Mouse (Mus musculus): Measurements from ENCODE around the gene Cadps2. TPM values are rescaled to one million over a fixed set of nuclear protein-coding genes. Genes with fewer than 3 reads are reported as not detected.
A peak's percentile ranks its signal among the peaks of the same experiment; 100 is the strongest.

The Cadps2 gene
- polyA plus RNA-seq, 1 experiment from 2014 or later, result 0.57 TPM

DNA sequence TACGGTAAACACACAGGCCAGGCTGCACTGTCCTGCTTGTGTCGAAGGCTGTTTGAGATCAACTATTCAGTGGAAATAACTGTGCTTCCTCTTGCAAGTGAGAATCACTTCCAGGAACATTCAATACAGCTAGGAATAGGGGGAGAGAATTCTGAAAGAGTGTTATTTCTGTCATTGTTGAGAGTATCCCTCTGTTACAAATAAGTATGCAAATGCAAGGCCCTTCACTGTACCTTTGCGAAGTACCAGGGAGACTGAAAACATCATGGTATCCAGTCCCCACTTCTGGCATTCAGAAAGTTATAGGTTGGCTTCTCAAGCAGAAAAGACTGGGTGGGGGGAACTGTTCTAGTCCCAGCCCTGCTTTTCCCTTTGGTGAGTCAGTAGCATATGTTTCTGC is 581.2 kb downstream of the Cadps2 start:
- no peak overlapping the region for H3K4me2 ChIP-seq (ENCODE audit: low read depth, low read length)
- H3K27ac ChIP-seq (ENCODE audit: low read length), result no peak overlapping the region
- no peaks in the 10 kb centered on the region for H3K36me3 ChIP-seq (ENCODE audit: control insufficient read depth, insufficient read depth, low read length)
- no peaks in the 10 kb centered on the region for H3K9me3 ChIP-seq (ENCODE audit: control insufficient read depth, low read length)
- no peak overlapping the region for H3K4me3 ChIP-seq (ENCODE audit: low read length)
- no peak for ATAC-seq
- no peak overlapping the region for H3K9ac ChIP-seq (ENCODE audit: low read depth, low read length)
- peaks cover 76% of the 10 kb centered on the region for H3K27me3 ChIP-seq (replicated peaks; ENCODE audit: control insufficient read depth, insufficient read depth, low read length)
- 19% methylated on average over 3 of the region's 3 CpGs for WGBS
- 0 out of 2 replicates have a peak, but pooled peaks cover 4% of the 10 kb centered on the region for H3K4me1 ChIP-seq (ENCODE audit: control insufficient read depth, insufficient read depth, low read length)

DNA sequence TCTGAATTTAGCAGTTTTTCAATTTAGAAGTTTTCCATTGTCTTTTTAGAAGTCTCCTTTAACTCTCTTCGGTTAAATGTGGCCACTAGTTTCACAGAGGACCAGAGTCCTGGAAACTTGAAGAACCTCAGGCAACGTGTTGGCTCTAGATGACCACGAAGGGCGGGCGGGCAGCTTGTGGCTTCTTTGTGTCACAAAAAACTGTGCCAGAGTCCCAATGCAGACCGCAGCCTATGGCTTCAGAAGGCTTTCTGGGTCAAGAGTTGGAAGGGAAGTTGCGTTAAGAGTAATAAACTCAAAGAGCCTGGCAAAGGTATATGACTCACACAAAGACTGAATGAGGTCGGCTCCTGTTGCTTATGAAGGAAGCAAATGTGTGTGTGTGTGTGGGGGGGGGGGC is 584.1 kb downstream of the Cadps2 start:
- ATAC-seq, result no peak
- Histone ChIP-seq H3K9ac (ENCODE audit: low read depth, low read length) (no peak overlapping the region), H3K4me2 (ENCODE audit: low read depth, low read length) (no peak overlapping the region), H3K27me3 (replicated peaks; ENCODE audit: control insufficient read depth, insufficient read depth, low read length) (peaks cover 74% of the 10 kb centered on the region), H3K4me1 (ENCODE audit: control insufficient read depth, insufficient read depth, low read length) (0 out of 2 replicates have a peak, but pooled peaks cover 4% of the 10 kb centered on the region), H3K27ac (ENCODE audit: low read length) (no peak overlapping the region), H3K9me3 (ENCODE audit: control insufficient read depth, low read length) (no peaks in the 10 kb centered on the region), H3K36me3 (ENCODE audit: control insufficient read depth, insufficient read depth, low read length) (no peaks in the 10 kb centered on the region), H3K4me3 (ENCODE audit: low read length) (no peak overlapping the region)
- WGBS, result 2% methylated on average over 8 of the region's 8 CpGs

DNA sequence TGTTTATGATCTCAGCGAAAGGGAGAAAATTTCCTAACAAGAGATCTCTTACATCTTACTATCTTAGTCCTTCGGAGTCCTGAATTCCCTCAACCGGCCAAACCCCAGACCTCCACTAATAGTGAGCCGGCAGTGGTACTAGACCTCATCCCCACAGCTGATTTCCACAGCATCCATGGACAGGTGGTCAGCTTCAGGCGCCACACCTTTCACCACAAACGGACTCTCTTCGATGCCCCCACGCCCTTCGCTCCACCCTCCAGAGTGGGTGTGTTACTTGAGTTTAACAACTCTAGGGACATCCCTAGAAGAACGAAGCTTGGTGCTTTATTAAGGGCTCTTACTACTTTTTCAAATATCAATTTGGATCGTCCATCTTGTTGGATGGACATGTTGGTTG is 584.6 kb downstream of the Cadps2 start:
- H3K4me3 ChIP-seq (ENCODE audit: low read length), result no peak overlapping the region
- no peak overlapping the region for H3K9ac ChIP-seq (ENCODE audit: low read depth, low read length)
- H3K4me2 ChIP-seq (ENCODE audit: low read depth, low read length), result no peak overlapping the region
- H3K27ac ChIP-seq (ENCODE audit: low read length), result no peak overlapping the region
- no peak for ATAC-seq
- H3K36me3 ChIP-seq (ENCODE audit: control insufficient read depth, insufficient read depth, low read length), result no peaks in the 10 kb centered on the region
- H3K4me1 ChIP-seq (ENCODE audit: control insufficient read depth, insufficient read depth, low read length), result 0 out of 2 replicates have a peak, but pooled peaks cover 4% of the 10 kb centered on the region
- 1% methylated on average over 11 of the region's 11 CpGs for WGBS
- no peaks in the 10 kb centered on the region for H3K9me3 ChIP-seq (ENCODE audit: control insufficient read depth, low read length)
- peaks cover 74% of the 10 kb centered on the region for H3K27me3 ChIP-seq (replicated peaks; ENCODE audit: control insufficient read depth, insufficient read depth, low read length)

DNA sequence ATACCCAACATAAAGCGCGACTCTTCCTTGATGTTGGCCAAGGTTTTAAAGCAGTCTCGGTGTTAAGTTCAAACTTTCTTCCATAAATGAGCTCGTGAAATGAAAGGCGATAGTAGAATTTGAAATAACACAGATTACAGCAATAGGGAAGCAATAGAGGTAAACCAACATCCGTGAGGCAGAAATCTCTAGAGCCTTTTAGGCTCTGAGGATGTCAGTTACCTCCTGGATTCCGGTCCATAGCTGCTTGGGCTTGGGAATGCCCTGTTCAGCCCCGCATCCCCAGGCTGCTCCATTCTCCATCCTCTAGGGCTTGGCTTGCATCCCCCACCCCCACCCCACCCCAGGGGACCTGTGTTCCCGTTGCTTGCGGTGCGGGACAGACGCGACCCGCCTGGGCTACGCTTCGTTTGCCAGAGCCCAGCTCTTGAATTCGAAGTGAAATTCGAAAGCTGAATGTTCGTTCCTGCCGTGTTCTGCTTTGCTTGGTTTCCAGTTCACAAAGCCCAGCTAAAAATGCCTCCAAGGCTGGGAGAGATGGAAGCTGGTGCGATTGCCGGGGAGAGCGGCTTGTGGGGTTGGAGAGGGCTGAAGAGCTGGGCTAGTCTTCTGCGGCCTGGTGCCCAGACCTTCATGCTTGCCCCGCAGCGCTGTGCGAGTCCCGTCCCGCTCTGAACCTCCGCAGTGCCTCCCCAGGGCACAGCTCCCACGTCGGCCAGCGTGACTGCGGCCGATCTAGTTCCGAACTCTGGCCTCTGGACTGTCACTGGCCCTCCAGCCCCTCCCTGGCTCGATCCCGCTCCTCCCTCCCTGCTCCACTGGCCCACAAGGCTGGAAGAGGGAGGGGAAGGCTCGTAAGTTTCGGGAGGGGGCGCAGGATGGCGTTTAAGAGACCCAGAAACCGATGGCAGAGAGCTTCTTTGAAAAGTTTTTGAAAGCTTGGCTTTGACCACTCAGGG is 585.6 kb downstream of the Cadps2 start:
- peak; percentile 30; the same call in 1 of the 2 replicates for ATAC-seq
- Histone ChIP-seq H3K4me1 (ENCODE audit: control insufficient read depth, insufficient read depth, low read length) (0 out of 2 replicates have a peak, but pooled peaks cover 7% of the 10 kb centered on the region), H3K36me3 (ENCODE audit: control insufficient read depth, insufficient read depth, low read length) (no peaks in the 10 kb centered on the region), H3K4me2 (ENCODE audit: low read depth, low read length) (no peak overlapping the region), H3K4me3 (ENCODE audit: low read length) (no peak overlapping the region), H3K27ac (ENCODE audit: low read length) (no peak overlapping the region), H3K9ac (ENCODE audit: low read depth, low read length) (no peak overlapping the region), H3K9me3 (ENCODE audit: control insufficient read depth, low read length) (no peaks in the 10 kb centered on the region), H3K27me3 (replicated peaks; ENCODE audit: control insufficient read depth, insufficient read depth, low read length) (peaks cover 75% of the 10 kb centered on the region)
- under 1% methylated on average over 43 of the region's 43 CpGs for WGBS

DNA sequence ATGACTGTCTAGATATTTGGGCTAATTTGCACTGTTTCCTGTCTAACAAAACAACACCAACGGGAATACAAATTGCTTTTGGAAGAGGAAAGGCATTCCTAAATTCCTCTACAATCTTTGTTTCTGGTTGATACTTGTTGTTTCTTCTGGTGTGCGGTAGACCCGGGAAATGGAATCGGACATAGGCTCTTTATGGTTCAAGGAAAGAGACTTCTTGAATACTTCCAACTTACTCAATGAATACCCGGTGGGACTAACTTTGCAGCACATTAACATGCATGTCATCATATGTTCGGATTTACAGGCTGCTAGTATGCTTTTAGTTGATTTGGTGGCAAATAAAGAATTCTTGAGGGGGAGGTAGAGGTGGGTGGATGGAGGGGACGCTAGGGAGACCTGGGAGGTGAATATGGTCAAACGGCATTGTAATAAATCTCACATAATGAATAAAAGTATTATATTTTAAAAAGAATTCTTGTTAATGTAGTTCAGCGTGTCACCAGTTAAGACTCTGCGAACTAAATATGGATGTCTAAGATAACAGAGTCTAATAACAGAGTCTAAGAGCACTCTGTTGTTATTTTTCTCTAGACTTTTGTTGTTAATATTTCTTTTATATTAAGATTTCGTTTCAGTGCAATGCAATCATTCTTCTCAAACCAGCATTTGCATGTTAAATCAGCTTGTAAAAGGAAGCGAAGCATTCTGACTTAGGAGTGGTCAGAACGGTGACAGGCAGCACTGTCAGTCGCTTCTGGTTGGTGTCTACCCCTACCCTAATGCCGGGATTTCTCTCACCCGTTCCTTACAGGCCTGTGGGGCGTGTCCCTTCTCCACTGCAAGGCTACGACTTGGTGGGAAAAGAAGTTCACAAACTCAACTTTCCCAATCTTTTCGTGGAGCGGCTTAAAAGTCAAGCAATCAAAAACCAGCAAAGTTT is 586.8 kb downstream of the Cadps2 start:
- H3K4me1 ChIP-seq (ENCODE audit: control insufficient read depth, insufficient read depth, low read length), result peaks cover 17% of the 10 kb centered on the region; the same call in 1 of the 2 replicates
- H3K27me3 ChIP-seq (replicated peaks; ENCODE audit: control insufficient read depth, insufficient read depth, low read length), result peaks cover 75% of the 10 kb centered on the region
- H3K27ac ChIP-seq (ENCODE audit: low read length), result no peak overlapping the region
- H3K36me3 ChIP-seq (ENCODE audit: control insufficient read depth, insufficient read depth, low read length), result no peaks in the 10 kb centered on the region
- ATAC-seq, result no peak
- H3K4me2 ChIP-seq (ENCODE audit: low read depth, low read length), result no peak overlapping the region
- H3K9ac ChIP-seq (ENCODE audit: low read depth, low read length), result no peak overlapping the region
- H3K4me3 ChIP-seq (ENCODE audit: low read length), result no peak overlapping the region
- H3K9me3 ChIP-seq (ENCODE audit: control insufficient read depth, low read length), result no peaks in the 10 kb centered on the region
- WGBS, result 3% methylated on average over 20 of the region's 20 CpGs

DNA sequence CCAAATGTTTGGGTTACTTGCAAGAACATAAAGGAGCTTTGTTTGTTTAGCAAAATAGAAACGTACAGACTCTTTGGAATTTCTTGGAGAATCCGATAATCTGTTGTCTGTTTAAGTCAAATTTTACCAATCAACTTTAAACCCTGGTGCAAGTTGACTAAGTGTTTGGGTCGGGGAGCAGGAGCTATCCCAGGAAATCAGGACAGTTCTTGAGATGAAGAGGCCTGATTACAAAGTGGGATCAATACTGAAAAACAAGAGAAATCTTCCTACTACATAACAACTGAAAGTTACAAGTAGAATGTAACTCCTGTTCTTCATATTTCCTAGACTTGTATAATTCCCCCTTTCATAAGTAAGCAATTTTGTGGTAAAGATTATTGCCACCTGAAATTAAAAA is 587.8 kb downstream of the Cadps2 start:
- peaks cover 18% of the 10 kb centered on the region; the same call in 1 of the 2 replicates for H3K4me1 ChIP-seq (ENCODE audit: control insufficient read depth, insufficient read depth, low read length)
- H3K9ac ChIP-seq (ENCODE audit: low read depth, low read length), result no peak overlapping the region
- no peak for ATAC-seq
- peaks cover 81% of the 10 kb centered on the region for H3K27me3 ChIP-seq (replicated peaks; ENCODE audit: control insufficient read depth, insufficient read depth, low read length)
- no peaks in the 10 kb centered on the region for H3K9me3 ChIP-seq (ENCODE audit: control insufficient read depth, low read length)
- no peak overlapping the region for H3K4me3 ChIP-seq (ENCODE audit: low read length)
- H3K4me2 ChIP-seq (ENCODE audit: low read depth, low read length), result no peak overlapping the region
- no peak overlapping the region for H3K27ac ChIP-seq (ENCODE audit: low read length)
- WGBS, result 2% methylated on average over 3 of the region's 3 CpGs
- no peaks in the 10 kb centered on the region for H3K36me3 ChIP-seq (ENCODE audit: control insufficient read depth, insufficient read depth, low read length)

DNA sequence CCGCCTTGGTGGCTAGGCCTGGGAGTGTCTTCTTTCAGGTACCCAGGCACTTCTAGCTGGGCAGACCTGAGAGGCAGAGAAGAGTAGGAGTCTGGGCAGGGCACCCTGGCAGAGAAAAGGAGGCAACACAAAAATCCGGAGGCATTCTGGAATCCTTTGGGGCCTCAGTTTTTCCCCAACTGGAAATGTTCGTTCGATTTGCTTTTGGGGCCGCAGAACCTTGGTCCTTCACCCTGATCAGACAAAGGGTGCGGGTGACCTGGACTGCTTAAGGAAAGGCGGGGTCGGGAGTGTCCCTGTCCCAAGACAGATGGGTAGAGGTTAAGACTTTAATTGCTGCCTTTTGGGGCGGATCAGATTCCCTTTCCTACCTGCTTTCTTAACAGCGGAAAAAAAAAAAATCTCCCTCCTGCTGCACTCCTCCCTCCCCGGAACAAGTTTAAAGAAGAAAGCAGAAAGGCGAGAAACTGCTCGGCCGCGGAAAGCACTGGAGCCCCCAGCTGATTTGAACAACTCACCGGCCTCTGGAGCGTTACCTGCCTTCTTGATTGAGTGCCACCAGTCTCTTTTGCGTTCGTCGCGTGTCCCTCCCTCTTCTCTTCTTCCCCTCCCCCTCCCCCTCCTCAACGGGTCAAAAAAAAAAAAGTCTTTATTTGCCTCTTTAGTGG is 588.8 kb downstream of the Cadps2 start:
- Histone ChIP-seq H3K4me1 (ENCODE audit: control insufficient read depth, insufficient read depth, low read length) (peaks cover 18% of the 10 kb centered on the region; the same call in 1 of the 2 replicates), H3K4me3 (ENCODE audit: low read length) (no peak overlapping the region), H3K9ac (ENCODE audit: low read depth, low read length) (no peak overlapping the region), H3K4me2 (ENCODE audit: low read depth, low read length) (no peak overlapping the region), H3K27me3 (replicated peaks; ENCODE audit: control insufficient read depth, insufficient read depth, low read length) (peaks cover 81% of the 10 kb centered on the region), H3K9me3 (ENCODE audit: control insufficient read depth, low read length) (no peaks in the 10 kb centered on the region), H3K27ac (ENCODE audit: low read length) (no peak overlapping the region), H3K36me3 (ENCODE audit: control insufficient read depth, insufficient read depth, low read length) (no peaks in the 10 kb centered on the region)
- ATAC-seq, result no peak
- 3% methylated on average over 22 of the region's 22 CpGs for WGBS

DNA sequence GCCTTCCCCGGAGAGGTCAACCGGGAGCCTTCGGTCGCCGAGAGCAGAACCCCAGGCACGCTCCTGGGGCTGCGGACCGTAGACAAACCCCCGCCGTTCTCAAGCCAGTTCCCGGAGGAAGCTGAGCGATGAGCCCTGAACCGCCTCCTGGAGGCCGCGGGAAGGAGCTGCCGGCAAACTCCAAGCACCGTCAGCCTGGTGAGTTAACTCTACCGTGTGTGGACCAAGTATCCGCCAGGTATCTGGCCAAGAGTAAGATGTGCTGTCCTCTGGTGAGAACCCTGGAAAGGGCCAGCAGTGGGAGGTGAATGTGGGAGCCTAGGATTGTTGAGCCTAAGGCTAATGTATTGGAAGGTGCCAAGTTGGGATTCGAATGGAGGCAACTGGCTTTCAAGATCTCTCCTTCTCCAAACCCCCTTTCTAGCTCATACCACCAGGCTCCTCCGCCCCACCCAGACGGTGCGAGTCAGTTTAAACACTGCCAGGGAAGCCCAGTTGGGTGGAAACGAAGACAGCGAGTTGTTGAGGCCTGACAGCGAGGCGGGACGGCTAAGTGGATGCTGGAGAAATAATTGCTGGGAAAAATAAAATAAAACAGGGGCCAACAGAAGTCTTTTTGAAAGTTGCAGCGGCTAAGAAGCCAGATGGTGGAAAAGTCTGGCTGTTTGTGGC is 589.5 kb downstream of the Cadps2 start:
- peak; percentile 65 for ATAC-seq
- H3K27me3 ChIP-seq (replicated peaks; ENCODE audit: control insufficient read depth, insufficient read depth, low read length), result peaks cover 76% of the 10 kb centered on the region
- WGBS, result under 1% methylated on average over 29 of the region's 29 CpGs

More for the DNA sequence above, 589.5 kb downstream of the Cadps2 start:
- peaks cover 18% of the 10 kb centered on the region; the same call in 1 of the 2 replicates for H3K4me1 ChIP-seq (ENCODE audit: control insufficient read depth, insufficient read depth, low read length)
- H3K27ac ChIP-seq (ENCODE audit: low read length), result no peak overlapping the region
- no peaks in the 10 kb centered on the region for H3K9me3 ChIP-seq (ENCODE audit: control insufficient read depth, low read length)
- peak overlapping the region; percentile 39 for H3K4me3 ChIP-seq (ENCODE audit: low read length)
- no peak overlapping the region for H3K9ac ChIP-seq (ENCODE audit: low read depth, low read length)
- H3K4me2 ChIP-seq (ENCODE audit: low read depth, low read length), result peak overlapping the region; percentile 50
- no peaks in the 10 kb centered on the region for H3K36me3 ChIP-seq (ENCODE audit: control insufficient read depth, insufficient read depth, low read length)
